In the genomic region with DNA sequence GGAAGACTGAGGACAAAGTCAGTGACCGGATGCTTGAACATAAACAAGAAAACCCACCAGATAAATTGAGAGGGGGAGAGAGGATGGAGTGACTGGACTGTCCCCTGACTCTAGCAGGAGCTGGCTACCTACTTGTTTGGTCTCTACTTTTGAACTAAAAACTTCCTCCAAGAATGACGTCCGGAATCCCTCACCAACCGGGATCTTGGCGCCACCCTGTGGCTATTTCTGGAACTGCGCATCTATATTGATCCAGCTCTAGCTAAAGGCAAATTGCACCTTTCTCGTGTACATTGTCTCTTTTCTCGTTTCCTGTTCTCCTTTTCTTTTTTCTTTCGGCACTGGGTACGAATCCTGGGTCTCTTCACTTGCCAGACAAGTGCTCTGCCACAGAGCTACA, we compare ENCODE assay signal across 9 mouse cellular contexts. TPM values are rescaled to one million over a fixed set of nuclear protein-coding genes. Genes with fewer than 3 reads are reported as not detected.
DNase-seq lines count a peak whose midpoint lies in the region; ATAC-seq lines count a peak whose summit lies in the region.
"Had no signal": no experiment of that assay in that cellular context is flagged by ENCODE, and none has a peak within 500 bp of the region (broad histone marks: within the 10 kb centered on the region; RNA-seq: fewer than 3 reads in every experiment).

No protein-coding gene starts in this region.

- peak; percentile 31; the same call in 1 of the 2 replicates for ATAC-seq in lung, embryonic 16.5 days (ENCODE audit: low read depth)

- H3K27ac ChIP-seq in lung, embryonic 16.5 days (ENCODE audit: low read length): no peak overlapping the region
- H3K27ac ChIP-seq: limb, embryonic 12.5 days had no signal

- WGBS in lung, embryonic 16.5 days: 6% methylated on average over 10 of the region's 10 CpGs

- no peak overlapping the region for H3K4me2 ChIP-seq in lung, embryonic 16.5 days (ENCODE audit: low read depth, low read length)
- H3K4me2 ChIP-seq: limb, embryonic 12.5 days had no signal

- H3K4me1 ChIP-seq in lung, embryonic 16.5 days (replicated peaks; ENCODE audit: control insufficient read depth, insufficient read depth, low read length): no peaks in the 10 kb centered on the region

- no peaks in the 10 kb centered on the region for H3K27me3 ChIP-seq in lung, embryonic 16.5 days (ENCODE audit: control insufficient read depth, insufficient read depth, low read depth, low read length)
- H3K27me3 ChIP-seq: limb, embryonic 12.5 days had no signal

- peak; percentile 70 for DNase-seq in CD4-positive helper T cell, adult 2 months (ENCODE audit: low read depth, low spot score)
- peak; percentile 80 for DNase-seq in MN1 (ENCODE audit: low spot score)
- DNase-seq in cerebellum, adult 9-11 months: peak; percentile 62
- DNase-seq in gastrocnemius, adult 8-10 months (ENCODE audit: low spot score in 2 of 2): peak; percentile 67 to 74
- peak; percentile 89 for DNase-seq in layer of hippocampus, adult 11-12 months (ENCODE audit: low spot score)
- DNase-seq in right cerebral cortex, postnatal 36 days (ENCODE audit: low spot score in 2 of 2): peak; percentile 22 to 32
- peak; percentile 82 to 84 for DNase-seq in urinary bladder, postnatal 36 days (ENCODE audit: low spot score in 2 of 2)

- no peak overlapping the region for H3K9ac ChIP-seq in lung, embryonic 16.5 days (ENCODE audit: low read length)
- H3K9ac ChIP-seq: limb, embryonic 12.5 days had no signal

- no peak overlapping the region for H3K4me3 ChIP-seq in lung, embryonic 16.5 days (ENCODE audit: low read length)
- H3K4me3 ChIP-seq: limb, embryonic 12.5 days had no signal

- no peaks in the 10 kb centered on the region for H3K36me3 ChIP-seq in lung, embryonic 16.5 days (ENCODE audit: control insufficient read depth, insufficient read depth, low read length)
- H3K36me3 ChIP-seq: limb, embryonic 12.5 days had no signal

- no peaks in the 10 kb centered on the region for H3K9me3 ChIP-seq in lung, embryonic 16.5 days (ENCODE audit: control insufficient read depth, low read length)
- H3K9me3 ChIP-seq: limb, embryonic 12.5 days had no signal

RNA-seq across cellular contexts. Expression of gene Tent5b, which starts 28.4 kb away (rescaled TPM):
- total RNA-seq in gastrocnemius, adult 8-10 months (2022): under 1 TPM; 0.41 to 0.87 (median 0.69) TPM
- polyA plus RNA-seq in lung, embryonic 16.5 days (2015; fragmentation: Nextera tagmentation; extraction: Ambion mirVana): 1.6 and 1.9 TPM in 2 replicates

RNA-seq across cellular contexts. Expression of gene Trnp1, which starts 46.8 kb away (rescaled TPM):
- total RNA-seq in gastrocnemius, adult 8-10 months (2022): 1 to 10 TPM in 1 of 4 experiments, under 1 TPM in 3; 0.41 to 1.4 (median 0.81) TPM
- polyA plus RNA-seq in lung, embryonic 16.5 days (2015; fragmentation: Nextera tagmentation; extraction: Ambion mirVana): 0.18 and 0.79 TPM in 2 replicates

Comparison
In these comparisons a context has a peak if more than half of its experiments do, and no peak if none do; other contexts are left out.
1. DNase-seq: peak in every context shown above with its lines; median percentile 89 in layer of hippocampus, adult 11-12 months; 83 in urinary bladder, postnatal 36 days; 80 in MN1; 70 in gastrocnemius, adult 8-10 months; 70 in CD4-positive helper T cell, adult 2 months; 62 in cerebellum, adult 9-11 months; 27 in right cerebral cortex, postnatal 36 days.